Mouse (Mus musculus) heart, embryonic 11.5 days (tissue): ENCODE measurements around the gene Lmntd1. TPM values are rescaled to one million over a fixed set of nuclear protein-coding genes. Genes with fewer than 3 reads are reported as not detected.
A peak's percentile ranks its signal among the peaks of the same experiment; 100 is the strongest.
"Not testable (repeated sequence)": the region's sequence is repeated elsewhere in the genome, so short reads cannot be mapped to it uniquely, and the experiment has no call there.

Experiments used
- ATAC-seq: fragments of 200-750 bp; cut with Nextera tagmentation; replicated peaks from 2 replicates; pipeline ENCODE4 v1.8.0; 2017; ENCODE audit warnings: moderate library complexity; ENCODE audit not compliant: insufficient number of reproducible peaks, low FRiP score, low TSS enrichment
- H3K27ac ChIP-seq: fragments of 300-500 bp; sonication (generic); 2 replicates; pipeline ENCODE4 v1.5.1; 2014; ENCODE audit warnings: mild to moderate bottlenecking, low read depth, low read length
- H3K27me3 ChIP-seq: fragments of 300-500 bp; sonication (generic); 2 replicates; pipeline ENCODE4 v1.6.1; 2014; ENCODE audit warnings: mild to moderate bottlenecking, low read length, mixed read lengths; ENCODE audit not compliant: control insufficient read depth, insufficient read depth
- H3K36me3 ChIP-seq: fragments of 300-500 bp; sonication (generic); 2 replicates; pipeline ENCODE4 v1.6.1; 2014; ENCODE audit warnings: mild to moderate bottlenecking, low read length, moderate library complexity, mixed read lengths; ENCODE audit not compliant: control insufficient read depth, insufficient read depth
- H3K4me1 ChIP-seq: fragments of 300-500 bp; sonication (generic); 2 replicates; pipeline ENCODE4 v1.6.1; 2014; ENCODE audit warnings: low read length; ENCODE audit not compliant: control insufficient read depth, insufficient read depth
- H3K4me2 ChIP-seq: fragments of 300-500 bp; sonication (generic); 2 replicates; pipeline ENCODE4 v1.6.1; 2014; ENCODE audit warnings: mild to moderate bottlenecking, moderate library complexity
- H3K4me3 ChIP-seq: fragments of 300-500 bp; sonication (generic); 2 replicates; pipeline ENCODE4 v1.5.1; 2014; ENCODE audit warnings: low read depth, low read length
- H3K9ac ChIP-seq: fragments of 300-500 bp; sonication (generic); 2 replicates; pipeline ENCODE4 v1.6.1; 2014; ENCODE audit warnings: mild to moderate bottlenecking, low read depth, low read length, moderate library complexity
- H3K9me3 ChIP-seq: fragments of 300-500 bp; sonication (generic); replicated peaks from 2 replicates; pipeline ENCODE4 v1.6.1; 2016; ENCODE audit warnings: low read length; ENCODE audit not compliant: control insufficient read depth
- WGBS: fragments of 180-500 bp; shearing (Covaris S2); extraction: QIAGEN DNeasy Blood & Tissue Kit; methylation state at CpG from one replicate; pipeline ENCODE4 v1.1.7; 2014; ENCODE audit not compliant: insufficient replicate concordance; 5-methylcytosine and 5-hydroxymethylcytosine counted together
- polyA plus RNA-seq: library from polyadenylated mRNA; unstranded; fragments of >200 nt; fragmentation: Nextera tagmentation; extraction: Ambion mirVana; gene quantifications from 2 replicates; pipeline ENCODE4 v1.2.1, GENCODE M21; 2014

Gene Lmntd1
- polyA plus RNA-seq, 1 experiment from 2014 or later: 4.5 TPM

GRCm38 (mm10) chr6:145344719-145345118 lies 269.4 kb downstream of the Lmntd1 start:
- no peak overlapping the region for H3K4me3 ChIP-seq
- WGBS: 66% methylated on average over 2 of the region's 2 CpGs
- ATAC-seq: no peak
- no peaks in the 10 kb centered on the region for H3K9me3 ChIP-seq
- H3K4me1 ChIP-seq: no peaks in the 10 kb centered on the region
- H3K27me3 ChIP-seq: no peaks in the 10 kb centered on the region
- H3K36me3 ChIP-seq: no peaks in the 10 kb centered on the region
- H3K4me2 ChIP-seq: no peak overlapping the region
- no peak overlapping the region for H3K9ac ChIP-seq
- H3K27ac ChIP-seq: no peak overlapping the region

GRCm38 (mm10) chr6:145343457-145343856 lies 270.7 kb downstream of the Lmntd1 start:
- ATAC-seq: no peak
- 86% methylated on average over 1 of the region's 1 CpGs for WGBS
- no peaks in the 10 kb centered on the region for H3K9me3 ChIP-seq

GRCm38 (mm10) chr6:145342836-145343235 lies 271.3 kb downstream of the Lmntd1 start:
- H3K9ac ChIP-seq: no peak overlapping the region
- no peak overlapping the region for H3K27ac ChIP-seq
- ATAC-seq: no peak
- no peak overlapping the region for H3K4me3 ChIP-seq
- H3K9me3 ChIP-seq: no peaks in the 10 kb centered on the region
- H3K4me2 ChIP-seq: no peak overlapping the region
- 0 out of 2 replicates have a peak, but pooled peaks cover 2% of the 10 kb centered on the region for H3K4me1 ChIP-seq
- H3K36me3 ChIP-seq: no peaks in the 10 kb centered on the region
- H3K27me3 ChIP-seq: peaks cover 12% of the 10 kb centered on the region
- 77% methylated on average over 11 of the region's 11 CpGs for WGBS

More at GRCm38 (mm10) chr6:145343457-145343856, 270.7 kb downstream of the Lmntd1 start:
- Histone ChIP-seq H3K4me2 (no peak overlapping the region), H3K27me3 (peaks cover 6% of the 10 kb centered on the region), H3K27ac (no peak overlapping the region), H3K36me3 (no peaks in the 10 kb centered on the region), H3K4me1 (0 out of 2 replicates have a peak, but pooled peaks cover 2% of the 10 kb centered on the region), H3K4me3 (no peak overlapping the region), H3K9ac (no peak overlapping the region)

GRCm38 (mm10) chr6:145341301-145342193 lies 272.6 kb downstream of the Lmntd1 start:
- peaks cover 6% of the 10 kb centered on the region; the same call in 1 of the 2 replicates for H3K4me1 ChIP-seq
- peak overlapping the region; percentile 65 for H3K27ac ChIP-seq
- peak; percentile 31; the same call in 1 of the 2 replicates for ATAC-seq
- under 1% methylated on average over 33 of the region's 33 CpGs for WGBS
- H3K4me3 ChIP-seq: peak overlapping the region; percentile 43
- peak overlapping the region; percentile 16 for H3K9ac ChIP-seq
- H3K27me3 ChIP-seq: peaks cover 12% of the 10 kb centered on the region
- H3K36me3 ChIP-seq: no peaks in the 10 kb centered on the region
- H3K4me2 ChIP-seq: peak overlapping the region; percentile 69
- H3K9me3 ChIP-seq: no peaks in the 10 kb centered on the region

GRCm38 (mm10) chr6:145340657-145341146 lies 273.4 kb downstream of the Lmntd1 start:
- H3K9ac ChIP-seq: peak overlapping the region; percentile 77
- H3K9me3 ChIP-seq: no peaks in the 10 kb centered on the region
- no peaks in the 10 kb centered on the region for H3K36me3 ChIP-seq
- WGBS: under 1% methylated on average over 37 of the region's 37 CpGs
- peaks cover 14% of the 10 kb centered on the region; the same call in 1 of the 2 replicates for H3K4me1 ChIP-seq
- peaks cover 12% of the 10 kb centered on the region for H3K27me3 ChIP-seq
- ATAC-seq: peak; percentile 96
- H3K4me2 ChIP-seq: peak overlapping the region; percentile 69
- peak overlapping the region; percentile 89 for H3K27ac ChIP-seq
- peak overlapping the region; percentile 43 for H3K4me3 ChIP-seq

GRCm38 (mm10) chr6:145339956-145340656 lies 274.0 kb downstream of the Lmntd1 start:
- Histone ChIP-seq H3K9ac (peak overlapping the region; percentile 77), H3K27me3 (peaks cover 16% of the 10 kb centered on the region), H3K9me3 (no peaks in the 10 kb centered on the region), H3K36me3 (no peaks in the 10 kb centered on the region), H3K4me1 (peaks cover 18% of the 10 kb centered on the region; the same call in 1 of the 2 replicates), H3K27ac (peak overlapping the region; percentile 89), H3K4me2 (peak overlapping the region; percentile 69), H3K4me3 (peak overlapping the region; percentile 43)
- 0% methylated on average over 21 of the region's 21 CpGs for WGBS
- peak; percentile 15 for ATAC-seq

GRCm38 (mm10) chr6:145338571-145339294 lies 275.4 kb downstream of the Lmntd1 start:
- ATAC-seq: no peak
- Histone ChIP-seq H3K9ac (no peak overlapping the region), H3K4me3 (no peak overlapping the region), H3K27me3 (peaks cover 21% of the 10 kb centered on the region), H3K9me3 (no peaks in the 10 kb centered on the region), H3K4me2 (no peak overlapping the region), H3K36me3 (no peaks in the 10 kb centered on the region), H3K4me1 (peaks cover 18% of the 10 kb centered on the region; the same call in 1 of the 2 replicates), H3K27ac (no peak overlapping the region)
- 27% methylated on average over 12 of the region's 12 CpGs for WGBS

- ATAC-seq: not testable (repeated sequence)
- peaks cover 27% of the 10 kb centered on the region for H3K27me3 ChIP-seq
- 86% methylated on average over 6 of the region's 6 CpGs for WGBS
These were observed 276.6 kb downstream of the Lmntd1 start for GRCm38 (mm10) chr6:145337521-145337920.

More at GRCm38 (mm10) chr6:145337521-145337920, 276.6 kb downstream of the Lmntd1 start:
- not testable (repeated sequence) for H3K4me2 ChIP-seq, H3K27ac ChIP-seq, H3K36me3 ChIP-seq, H3K9ac ChIP-seq, H3K9me3 ChIP-seq, H3K4me3 ChIP-seq
- H3K4me1 ChIP-seq: peaks cover 18% of the 10 kb centered on the region; the same call in 1 of the 2 replicates
